Mouse (Mus musculus) neutrophil, adult 5-6 weeks (primary cell): Measurements from ENCODE around the gene Rnf10. TPM values are rescaled to one million over a fixed set of nuclear protein-coding genes. Genes with fewer than 3 reads are reported as not detected.

Experiments
- ATAC-seq: fragments of 151-379, 151-347 bp; 2 replicates; pipeline ENCODE4 v1.8.0; 2017; ENCODE audit warnings: mild to moderate bottlenecking, moderate TSS enrichment; ENCODE audit not compliant: insufficient number of reproducible peaks, poor library complexity, low FRiP score, severe bottlenecking; ENCODE audit errors: extremely low read depth
- total RNA-seq: library from RNA; stranded (forward); fragments of 200-1000 nt; gene quantifications from 2 replicates; pipeline ENCODE4 v1.2.3, GENCODE M21; 2017

Gene Rnf10
- total RNA-seq, 1 experiment from 2014 or later = 173 TPM

DNA sequence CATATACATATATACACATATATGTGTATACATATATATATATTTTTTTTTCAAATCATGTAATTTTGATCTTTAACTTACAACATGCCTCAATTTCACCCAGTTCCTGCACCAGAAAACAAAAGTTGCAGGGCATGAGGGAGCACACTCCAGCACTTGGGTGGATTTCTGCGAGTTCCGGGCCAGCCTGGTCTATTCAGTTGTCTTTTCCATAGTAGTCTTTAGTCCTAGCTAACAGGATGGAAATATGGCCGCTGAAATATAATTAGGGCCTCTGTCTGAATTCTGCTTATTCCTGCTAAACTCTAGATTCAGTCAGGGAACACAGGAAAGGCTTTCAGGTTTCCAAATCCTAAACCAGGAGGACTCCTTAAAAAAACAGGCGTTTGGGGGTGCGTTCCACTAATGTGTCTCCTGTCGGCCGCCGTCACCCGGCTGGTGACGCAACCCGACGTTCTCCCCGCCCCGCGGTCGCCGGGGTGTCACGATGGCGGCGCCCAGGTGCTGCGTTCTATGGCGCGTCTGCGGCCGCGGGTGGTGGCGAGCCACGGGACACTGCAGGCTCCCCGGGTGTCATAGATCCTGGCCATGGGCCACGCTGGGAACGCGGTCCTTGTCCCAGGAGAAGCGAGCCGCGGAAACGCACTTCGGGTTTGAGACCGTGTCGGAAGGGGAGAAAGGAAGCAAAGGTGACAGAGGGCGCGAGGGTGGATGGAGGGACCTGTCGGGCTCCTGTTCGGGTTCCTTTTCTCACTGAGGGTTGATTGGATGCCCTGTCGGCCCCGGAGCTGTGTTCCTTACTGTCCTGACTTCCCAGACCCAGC lies 6.7 kb upstream of the Rnf10 start, which contains the start of gene Coq5:
Gene Coq5 (plus strand): TSS at position 441 of the 824 bp plus-strand sequence.
- peak; percentile 86 for ATAC-seq

DNA sequence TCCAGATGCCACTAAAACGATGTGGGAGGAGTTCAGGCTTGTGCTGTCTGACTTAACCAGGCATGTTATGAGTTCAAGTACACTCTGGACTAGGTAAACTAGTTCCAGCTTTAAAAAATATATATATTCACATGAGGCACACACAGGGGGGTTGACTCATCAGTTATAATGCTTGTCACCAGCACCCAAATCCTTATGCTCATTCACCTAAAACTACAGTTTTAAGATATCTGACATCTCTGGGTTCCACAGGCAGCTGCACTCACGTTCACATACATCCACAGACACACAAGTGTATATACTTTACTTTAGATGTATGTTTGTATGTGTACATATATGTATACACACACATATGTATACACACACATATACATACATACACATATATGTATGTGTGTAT lies 6.1 kb upstream of the Rnf10 start:
- ATAC-seq = no peak

DNA sequence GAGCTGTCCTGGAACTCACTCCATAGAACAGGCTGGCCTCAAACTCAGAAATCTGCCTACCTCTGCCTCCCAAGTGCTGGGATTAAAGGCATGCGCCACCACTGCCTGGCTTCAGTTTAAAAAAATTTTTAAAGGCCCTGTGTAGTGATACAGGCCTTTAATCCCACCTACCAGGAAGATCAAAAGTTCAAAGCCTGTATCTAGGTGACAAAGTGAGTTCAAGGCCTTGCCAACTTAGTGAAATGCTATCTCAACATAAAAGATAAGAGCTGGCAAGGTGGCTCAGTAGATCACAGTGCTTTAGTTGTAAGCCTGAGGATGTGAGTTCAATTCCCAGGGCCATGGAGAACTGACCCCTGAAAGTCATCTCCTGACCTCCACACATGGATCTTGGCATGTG lies 5.4 kb upstream of the Rnf10 start:
- ATAC-seq = no peak

DNA sequence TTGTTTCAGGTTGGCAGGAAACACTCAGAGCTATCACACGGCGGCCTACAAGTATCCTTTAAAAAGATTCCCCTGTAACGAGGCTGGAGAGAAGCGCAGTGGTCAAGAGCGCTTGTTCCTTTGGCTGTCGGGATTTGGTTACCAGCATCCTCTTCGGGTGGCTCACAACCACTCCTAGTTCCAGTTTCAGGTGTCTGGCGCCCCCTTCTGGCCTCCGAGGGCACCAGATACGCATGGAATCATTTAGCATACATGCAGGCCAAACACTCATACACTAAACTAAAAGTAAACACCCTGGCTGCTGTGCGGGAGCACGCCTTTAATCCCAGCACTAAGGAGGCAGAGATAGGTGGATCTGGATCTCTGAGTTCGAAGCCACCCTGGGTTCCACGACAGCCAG lies 3.3 kb upstream of the Rnf10 start:
- no peak for ATAC-seq

DNA sequence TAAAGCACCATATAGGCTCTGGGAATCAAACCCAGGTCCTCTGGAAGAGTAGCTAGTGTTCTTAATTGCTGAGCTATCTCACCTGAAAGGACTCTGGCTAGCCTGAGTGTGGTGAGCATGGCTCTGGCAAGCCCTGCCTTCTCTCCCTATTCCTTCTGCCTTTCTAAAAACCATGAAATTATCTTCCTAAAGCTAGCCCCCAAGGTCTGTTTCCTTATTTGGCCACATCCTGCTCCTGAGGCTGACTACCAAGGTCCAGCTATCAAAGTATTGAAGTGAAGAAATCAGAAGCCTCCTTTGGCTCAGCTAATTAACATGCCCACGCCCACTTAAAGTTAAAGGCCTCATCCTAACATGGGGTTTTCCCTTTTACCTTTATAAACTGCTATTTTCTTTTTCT lies 2.1 kb upstream of the Rnf10 start:
- no peak for ATAC-seq

DNA sequence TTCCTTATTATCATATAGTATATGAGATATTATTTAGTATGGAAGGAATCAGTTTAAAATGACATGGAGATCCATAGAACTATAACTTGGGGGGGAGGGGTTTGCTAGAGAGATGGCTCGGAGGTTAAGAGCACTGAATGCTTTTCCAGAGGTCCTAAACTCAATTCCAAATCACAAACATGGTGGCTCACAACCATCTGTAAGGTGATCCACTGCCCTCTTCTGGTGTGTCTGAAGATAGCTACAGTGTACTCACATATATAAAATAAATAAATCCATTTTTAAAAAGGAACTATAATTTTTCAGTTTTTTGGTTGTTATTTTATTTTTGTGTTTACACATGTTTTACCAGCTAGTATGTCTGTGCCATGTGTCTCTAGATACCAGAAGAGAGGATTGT lies 1.7 kb upstream of the Rnf10 start:
- ATAC-seq = no peak

DNA sequence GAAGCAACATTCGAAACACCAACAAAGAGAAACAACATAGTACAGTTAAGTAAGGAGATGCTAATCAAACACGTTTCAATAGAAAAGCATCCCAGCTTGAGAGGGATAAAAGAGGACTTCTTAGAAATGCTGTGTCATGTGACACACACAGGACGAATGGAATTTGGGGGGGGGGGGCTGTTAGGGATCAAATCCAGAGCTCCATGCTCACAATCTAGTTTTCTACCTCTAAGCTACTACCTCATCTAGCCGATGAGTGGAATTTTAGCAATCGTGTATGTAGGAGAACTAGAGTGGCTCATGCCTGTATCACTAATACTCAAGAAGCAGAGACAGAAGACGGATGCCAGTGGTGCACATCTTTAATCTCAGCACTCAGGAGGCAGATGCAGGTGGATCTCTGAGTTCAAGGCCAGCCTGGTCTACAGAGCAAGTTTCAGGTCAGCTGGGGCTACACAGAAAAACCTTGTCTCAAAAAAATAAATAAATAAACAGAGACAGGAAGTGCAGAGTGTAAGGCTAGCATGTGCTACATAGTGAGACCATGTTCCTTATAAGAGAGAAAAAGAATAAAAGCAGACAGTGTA lies 944 bp upstream of the Rnf10 start:
- ATAC-seq = no peak

DNA sequence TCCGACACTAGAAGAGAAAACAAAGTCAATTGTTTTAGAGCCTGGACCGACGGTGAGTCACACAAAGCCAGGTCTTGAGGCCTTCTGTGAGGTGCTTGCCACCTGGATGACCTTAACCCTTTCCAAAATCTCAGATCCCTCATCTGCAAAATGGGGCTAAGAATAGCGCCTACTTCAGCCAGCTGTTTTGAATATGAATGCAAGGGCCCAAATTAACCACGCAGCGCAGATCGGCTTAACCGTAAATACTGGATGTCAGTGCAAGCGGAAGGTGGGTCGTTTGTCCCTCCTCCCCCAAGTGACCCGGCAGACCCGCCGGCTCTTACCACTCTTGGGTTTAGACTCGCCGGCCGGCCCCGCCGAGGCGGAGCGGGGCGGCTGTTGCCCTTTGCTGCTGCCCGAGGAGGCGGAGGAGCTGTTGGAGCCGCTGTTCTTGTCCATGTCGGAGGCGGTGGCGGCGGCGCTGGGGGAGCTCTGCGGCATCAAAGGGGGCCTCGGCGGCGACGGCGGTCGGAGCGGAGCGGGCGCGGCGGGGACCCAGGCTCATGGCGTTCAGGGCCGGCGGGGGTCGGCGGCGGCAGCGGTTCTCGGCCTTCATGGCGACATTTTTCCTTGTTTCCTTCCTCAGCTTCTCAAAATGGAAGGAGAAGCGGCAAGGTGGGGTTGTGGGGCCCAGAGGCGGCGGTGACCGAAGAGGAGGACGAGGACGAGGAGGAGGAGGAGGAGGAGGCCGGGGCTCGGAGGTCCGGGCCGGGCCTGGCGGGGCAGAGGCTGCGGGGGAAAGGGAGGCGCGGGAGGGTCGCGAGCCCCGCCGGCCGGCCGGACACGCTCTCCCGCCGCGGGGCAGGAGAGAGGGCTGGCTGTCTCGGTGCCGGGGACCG lies 527 bp downstream of the Rnf10 start:
- ATAC-seq = 0 out of 2 replicates have a peak, but pooled peaks have one; percentile 2

DNA sequence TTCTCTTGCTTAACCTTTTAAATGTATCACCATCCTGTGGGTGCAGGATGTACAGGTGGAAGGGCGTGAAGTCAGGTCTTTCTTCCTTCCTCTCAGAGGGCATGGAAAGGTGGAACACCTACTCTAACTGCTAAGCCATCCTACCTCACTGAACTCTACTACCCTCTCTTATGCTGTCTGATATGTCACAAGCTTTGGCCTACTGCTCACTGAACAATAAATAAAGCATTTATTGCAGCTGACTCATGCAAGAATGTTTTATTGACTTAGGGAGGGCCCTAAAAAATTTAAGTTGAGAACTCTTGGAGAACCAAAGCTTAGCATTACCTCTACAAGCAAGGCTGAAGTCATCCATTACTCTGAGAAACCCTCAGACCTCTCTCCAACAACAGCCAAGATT lies 2.7 kb downstream of the Rnf10 start:
- no peak for ATAC-seq

DNA sequence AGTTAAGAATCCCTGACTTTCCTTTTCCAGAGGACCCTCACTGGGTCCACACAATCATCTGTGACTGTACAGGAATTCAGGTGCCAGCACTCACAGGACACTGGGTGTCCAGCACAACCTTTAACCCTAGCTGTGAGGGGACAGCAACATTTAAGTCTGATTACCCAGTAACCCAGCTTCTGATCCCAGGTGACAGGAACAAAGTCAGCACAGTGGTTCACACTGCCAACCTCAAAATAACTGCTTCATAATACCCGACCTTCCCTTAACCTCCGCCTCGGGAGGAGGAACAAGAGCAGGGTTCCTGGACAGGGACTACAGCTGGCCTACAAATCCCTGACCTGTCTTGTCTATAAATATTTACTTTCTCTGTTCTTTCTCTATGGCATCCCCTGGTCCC lies 4.4 kb downstream of the Rnf10 start:
- no peak for ATAC-seq

DNA sequence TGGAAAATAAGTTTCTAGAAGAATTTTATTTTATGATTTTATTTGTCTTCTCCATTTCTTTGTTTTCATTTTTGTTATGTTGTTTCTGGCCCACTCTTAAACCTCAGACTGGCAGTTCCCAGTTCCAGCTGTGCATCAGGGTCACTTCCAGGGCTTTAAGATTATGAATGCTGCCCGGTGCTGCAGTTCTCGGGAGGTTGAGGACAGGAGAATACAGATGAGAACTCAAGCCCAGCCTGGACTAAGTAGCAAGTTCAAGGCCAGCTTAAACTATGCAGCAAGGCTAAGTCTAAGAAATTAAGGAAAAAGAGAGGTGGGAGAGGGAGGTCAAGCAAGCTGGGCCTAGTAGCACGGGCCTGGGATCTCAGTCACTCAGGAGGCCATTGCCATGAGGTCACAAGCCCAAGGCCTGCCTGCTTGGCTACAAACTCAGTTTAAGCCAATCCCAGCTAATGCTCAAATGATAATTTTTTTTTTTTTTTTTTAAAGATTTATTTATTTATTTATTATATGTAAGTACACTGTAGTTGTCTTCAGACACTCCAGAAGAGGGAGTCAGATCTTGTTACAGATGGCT lies 5.1 kb downstream of the Rnf10 start:
- no peak for ATAC-seq

DNA sequence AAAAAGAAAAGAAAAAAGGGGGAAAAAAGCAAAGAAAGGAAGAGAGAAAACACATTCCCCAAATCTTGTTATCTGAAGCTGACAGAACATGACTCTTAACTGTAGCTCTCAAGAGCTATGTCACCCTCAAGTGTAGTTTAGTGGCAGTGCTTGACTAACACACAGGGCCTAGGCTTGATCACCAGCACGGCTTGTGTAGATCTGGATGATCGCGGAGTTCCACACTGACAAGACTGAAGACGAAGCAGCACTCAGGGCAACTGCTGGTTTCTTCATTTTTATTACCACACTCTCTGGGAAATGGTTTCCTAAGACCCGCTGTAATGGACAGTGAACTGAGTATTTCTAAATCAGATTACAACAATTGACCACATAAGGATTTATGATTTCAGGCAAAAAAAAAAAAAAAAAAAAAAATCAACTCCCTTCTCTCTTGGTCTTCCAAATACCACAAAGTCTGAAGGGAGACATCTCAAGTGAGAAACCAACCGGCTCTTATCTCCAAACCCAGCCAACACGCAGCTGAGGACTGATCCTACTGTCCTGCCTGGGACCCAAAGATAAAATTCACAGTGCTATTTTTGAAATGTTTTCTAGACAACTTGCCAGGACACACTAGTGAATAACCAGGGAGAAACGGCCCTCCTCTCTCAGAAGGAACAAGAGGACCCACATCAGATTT lies 5.8 kb downstream of the Rnf10 start:
- ATAC-seq = no peak

DNA sequence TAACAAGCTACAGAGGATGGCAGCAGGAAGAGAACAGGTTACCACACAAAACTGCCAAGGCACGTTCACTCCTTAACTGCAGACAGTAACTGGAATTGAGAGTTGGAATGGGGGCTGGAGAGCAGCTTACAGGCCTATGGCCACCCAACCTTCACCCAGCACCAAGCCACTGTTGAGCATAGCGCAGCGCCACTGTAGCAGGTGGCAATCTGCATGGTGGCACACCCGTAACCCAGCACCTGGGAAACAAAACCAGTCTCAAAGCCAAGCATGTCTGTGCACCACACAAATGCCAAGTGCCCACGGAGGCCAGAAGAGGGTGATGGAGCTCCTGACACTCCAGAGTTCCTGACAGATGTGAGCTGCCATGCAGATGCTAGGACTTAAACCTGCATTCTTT lies 6.4 kb downstream of the Rnf10 start:
- no peak for ATAC-seq

DNA sequence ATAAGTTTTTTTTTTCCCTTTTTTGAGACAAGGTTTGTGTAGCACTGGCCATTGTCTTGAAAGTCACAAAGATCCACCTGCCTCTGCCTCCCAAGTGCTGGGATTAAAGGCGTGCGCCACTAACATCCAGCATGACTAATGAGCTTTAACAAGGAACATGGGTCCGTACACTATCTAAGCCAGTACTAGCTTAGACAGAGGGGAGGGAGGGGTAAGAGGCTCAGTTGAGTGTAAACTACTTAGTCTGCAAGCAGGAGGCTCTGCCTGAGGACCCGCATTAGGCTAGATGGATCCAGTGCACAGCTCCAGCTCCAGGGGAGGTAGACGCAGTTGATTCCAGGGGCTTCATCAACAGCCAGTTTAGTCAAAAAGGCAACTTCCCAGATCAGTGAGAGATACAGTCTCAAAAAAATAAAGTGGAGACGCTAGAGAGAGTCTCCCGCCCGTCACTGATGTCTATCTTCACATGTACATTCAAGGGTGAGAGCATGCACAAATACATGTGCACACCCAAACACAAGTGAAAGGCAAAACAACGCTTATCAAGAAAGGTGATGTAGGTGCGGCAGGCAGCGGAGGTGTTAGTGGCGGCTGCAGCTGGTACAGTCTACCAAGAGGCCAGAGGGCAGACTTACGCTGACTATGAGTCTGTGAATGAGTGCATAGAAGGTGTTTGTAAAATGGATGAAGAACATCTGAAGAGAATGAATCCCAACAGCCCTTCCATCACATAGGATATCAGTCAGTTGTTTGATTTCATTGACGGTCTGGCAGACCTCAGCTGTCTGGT lies 10.0 kb downstream of the Rnf10 start:
- no peak for ATAC-seq

DNA sequence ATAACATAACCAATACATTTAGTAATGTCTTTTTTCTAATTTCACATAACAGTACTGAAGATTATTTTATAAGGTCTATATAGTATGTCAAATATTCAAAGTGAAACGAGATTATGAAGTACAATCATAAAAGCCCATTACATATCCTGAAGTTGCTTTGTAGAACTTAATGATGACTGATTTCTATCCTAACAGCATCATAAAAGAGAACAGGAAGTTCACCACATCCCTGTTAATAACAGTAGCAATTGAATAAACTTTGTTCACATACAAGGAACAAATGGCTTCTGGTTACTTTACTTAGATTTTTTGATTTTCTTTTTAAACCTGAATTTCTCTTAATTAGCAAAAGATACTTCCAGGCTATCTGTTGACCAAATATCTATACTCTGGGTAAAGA lies 10.8 kb downstream of the Rnf10 start:
- ATAC-seq = no peak

DNA sequence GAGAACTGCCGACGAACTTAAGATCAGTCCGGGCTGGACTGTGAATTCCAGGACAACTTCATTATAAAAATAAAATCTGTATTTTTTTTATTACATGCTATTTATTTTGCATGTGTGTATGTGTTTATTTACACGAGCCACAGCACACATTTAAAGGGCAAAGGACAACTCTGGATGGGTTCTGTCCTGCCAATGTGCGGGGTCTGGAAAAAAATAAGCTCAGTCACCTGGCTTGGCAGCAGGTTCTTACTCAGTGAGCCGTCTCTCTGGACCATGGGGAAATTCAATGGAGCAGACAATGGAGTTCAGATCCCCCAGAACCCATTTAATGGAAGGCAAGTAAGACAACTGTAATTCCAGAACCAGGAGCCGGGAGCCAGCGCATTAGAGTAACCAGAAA lies 11.6 kb downstream of the Rnf10 start:
- ATAC-seq = no peak

DNA sequence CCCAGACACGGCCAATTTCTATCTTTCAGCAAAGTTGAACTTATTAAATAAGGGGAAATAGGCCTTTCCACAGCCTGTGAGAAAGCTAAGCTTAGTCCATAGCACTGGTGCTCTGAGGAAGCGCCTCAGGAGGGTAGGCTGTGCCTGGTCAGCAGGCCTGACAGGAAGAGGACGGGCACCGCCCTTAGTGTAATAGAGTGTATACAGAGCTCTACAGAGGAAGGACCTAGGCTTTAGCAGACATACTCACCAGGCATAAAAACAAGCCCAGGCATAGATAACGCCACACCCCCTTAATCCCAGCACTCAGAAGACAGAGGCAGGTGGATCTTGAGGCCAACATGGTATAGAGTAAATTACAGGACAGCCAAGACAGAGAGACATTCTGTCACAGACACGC lies 12.3 kb downstream of the Rnf10 start:
- no peak for ATAC-seq

DNA sequence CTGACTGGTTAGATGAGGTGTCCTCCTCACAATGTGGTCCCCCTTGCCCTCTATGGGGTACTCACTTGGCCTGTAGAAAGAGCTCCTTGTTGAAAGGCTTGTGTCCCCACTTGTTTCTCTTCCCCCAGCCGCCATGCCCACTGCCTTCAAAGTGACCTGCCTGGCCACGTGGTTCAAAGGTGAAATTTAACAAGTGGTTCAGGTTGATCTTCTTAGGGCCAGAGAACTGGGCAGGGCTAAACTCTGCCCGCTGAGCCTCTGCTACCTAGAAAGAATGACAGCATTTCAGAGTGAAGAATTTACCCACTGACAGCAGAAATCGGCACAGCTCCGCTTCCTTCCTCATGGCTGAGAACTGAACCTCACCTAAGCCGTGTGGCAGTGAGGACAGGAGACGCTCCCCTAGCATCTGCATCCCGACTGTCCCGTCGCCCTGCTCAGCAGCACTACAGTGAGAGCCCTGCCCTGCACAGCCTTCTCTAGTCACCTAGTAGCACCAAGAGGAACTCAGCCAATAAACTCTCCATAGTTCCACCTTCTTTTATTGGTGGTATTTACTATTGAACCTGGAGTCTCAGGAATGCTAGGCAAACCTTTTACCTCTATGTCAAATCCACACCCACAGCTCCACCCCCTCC lies 15.7 kb downstream of the Rnf10 start:
- no peak for ATAC-seq
